Mouse (Mus musculus) liver, embryonic 13.5 days (tissue): ENCODE measurements around the gene Echdc3. TPM values are rescaled to one million over a fixed set of nuclear protein-coding genes. Genes with fewer than 3 reads are reported as not detected.

ENCODE experiments used
- ATAC-seq: fragments of 200-750 bp; cut with Nextera tagmentation; 2 replicates; pipeline ENCODE4 v1.8.0; 2017; ENCODE audit warnings: low read depth, mild to moderate bottlenecking, moderate number of reproducible peaks, moderate library complexity
- DNase-seq: peaks from one replicate; pipeline ENCODE4 v3.0.0; 2022
- H3K27ac ChIP-seq: fragments of 300-500 bp; sonication (generic); 2 replicates; pipeline ENCODE4 v1.5.1; 2015; ENCODE audit warnings: moderate library complexity, mild to moderate bottlenecking, inconsistent platforms
- H3K27me3 ChIP-seq: fragments of 300-500 bp; sonication (generic); 2 replicates; pipeline ENCODE4 v1.6.1; 2015; ENCODE audit warnings: mild to moderate bottlenecking, inconsistent platforms
- H3K36me3 ChIP-seq: fragments of 300-500 bp; sonication (generic); 2 replicates; pipeline ENCODE4 v1.6.1; 2015; ENCODE audit warnings: mild to moderate bottlenecking, inconsistent platforms
- H3K4me1 ChIP-seq: fragments of 300-500 bp; sonication (generic); replicated peaks from 2 replicates; pipeline ENCODE4 v1.6.1; 2015; ENCODE audit warnings: inconsistent platforms
- H3K4me2 ChIP-seq: fragments of 300-500 bp; sonication (generic); 2 replicates; pipeline ENCODE4 v1.6.1; 2015; ENCODE audit warnings: inconsistent platforms, mild to moderate bottlenecking, moderate library complexity
- H3K4me3 ChIP-seq: fragments of 300-500 bp; sonication (generic); replicated peaks from 2 replicates; pipeline ENCODE4 v1.5.1; 2015; ENCODE audit warnings: mild to moderate bottlenecking, inconsistent platforms
- H3K9ac ChIP-seq: fragments of 300-500 bp; sonication (generic); 2 replicates; pipeline ENCODE4 v1.6.1; 2015; ENCODE audit warnings: mild to moderate bottlenecking, inconsistent platforms
- H3K9me3 ChIP-seq: fragments of 300-500 bp; sonication (generic); replicated peaks from 2 replicates; pipeline ENCODE4 v1.6.1; 2016; ENCODE audit warnings: inconsistent platforms
- WGBS: fragments of 180-500 bp; shearing (Covaris S2); methylation state at CpG from one replicate; pipeline ENCODE4 v1.1.7; 2015; ENCODE audit not compliant: insufficient replicate concordance; 5-methylcytosine and 5-hydroxymethylcytosine counted together
- polyA plus RNA-seq: library from polyadenylated mRNA; unstranded; fragments of >200 nt; fragmentation: Nextera tagmentation; extraction: Ambion mirVana; gene quantifications from 2 replicates; pipeline ENCODE4 v1.2.1, GENCODE M21; 2015

The Echdc3 gene
- polyA plus RNA-seq, 1 experiment from 2014 or later, result 6.8 TPM

DNA sequence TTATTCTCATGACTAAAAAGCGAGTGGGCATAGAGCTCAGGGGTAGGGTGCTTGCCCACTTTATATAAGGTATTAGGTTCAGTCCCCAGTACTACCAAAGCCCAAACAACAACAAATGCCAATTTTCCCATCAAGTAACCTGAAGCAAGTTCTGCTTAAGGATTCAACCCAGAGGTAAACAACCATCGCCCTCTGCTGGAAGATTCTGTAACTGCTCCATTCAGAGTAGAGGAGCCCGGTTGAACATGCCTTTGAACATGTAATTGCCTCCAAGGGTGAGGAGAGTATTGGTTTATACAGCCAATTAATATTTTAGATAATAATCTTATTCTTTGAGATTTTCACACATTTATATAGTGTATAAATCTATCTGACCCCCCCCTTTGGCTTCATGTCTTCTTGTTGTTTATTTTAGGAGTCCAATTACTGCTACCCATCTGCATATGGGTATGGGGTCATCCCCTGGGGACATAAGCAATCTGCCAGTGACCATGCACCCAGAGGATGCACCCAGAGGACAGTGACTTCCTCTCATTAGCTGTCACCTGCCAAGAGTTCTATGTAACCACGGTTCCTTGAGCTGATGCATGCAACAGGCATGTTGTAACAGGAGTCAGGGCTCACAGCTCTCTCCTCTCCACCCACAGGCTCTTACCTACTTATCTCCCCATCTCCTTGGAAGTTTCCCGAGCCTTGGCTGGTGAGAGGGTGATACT is 44.8 kb downstream of the Echdc3 start:
- H3K27ac ChIP-seq, result no peak overlapping the region
- DNase-seq (peak; percentile 33), ATAC-seq (no peak)
- H3K9me3 ChIP-seq, result no peaks in the 10 kb centered on the region
- H3K4me3 ChIP-seq, result no peak overlapping the region
- peaks cover 2% of the 10 kb centered on the region; the same call in 1 of the 2 replicates for H3K27me3 ChIP-seq
- no peaks in the 10 kb centered on the region for H3K36me3 ChIP-seq
- no peaks in the 10 kb centered on the region for H3K4me1 ChIP-seq
- WGBS, result 17% methylated on average over 5 of the region's 5 CpGs
- no peak overlapping the region for H3K4me2 ChIP-seq
- no peak overlapping the region for H3K9ac ChIP-seq

DNA sequence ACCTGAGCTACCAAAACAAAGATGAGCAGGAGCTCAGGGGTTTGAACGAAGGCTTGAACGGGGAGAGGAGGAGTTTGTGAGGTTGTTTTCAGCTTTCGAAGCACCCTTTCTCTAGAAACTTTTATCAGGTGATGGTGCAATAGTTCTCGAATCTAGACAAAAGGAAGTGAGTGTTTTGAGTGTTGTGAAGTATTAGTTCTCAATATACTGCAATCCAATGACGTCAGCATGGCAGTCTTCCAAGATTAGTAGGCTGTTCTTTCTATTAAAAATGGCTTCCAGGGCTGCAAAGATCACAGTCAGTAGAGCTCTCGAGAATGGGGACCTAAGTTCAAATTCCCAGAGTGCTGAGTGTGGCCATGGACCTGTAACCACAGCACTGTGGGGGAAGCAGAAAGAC is 47.1 kb downstream of the Echdc3 start:
- ATAC-seq (no peak), DNase-seq (no peak)
- H3K4me1 ChIP-seq, result peaks cover 7% of the 10 kb centered on the region
- H3K36me3 ChIP-seq, result no peaks in the 10 kb centered on the region
- no peak overlapping the region for H3K27ac ChIP-seq
- no peak overlapping the region for H3K4me2 ChIP-seq
- 50% methylated on average over 6 of the region's 6 CpGs for WGBS
- H3K27me3 ChIP-seq, result peaks cover 2% of the 10 kb centered on the region; the same call in 1 of the 2 replicates
- H3K9me3 ChIP-seq, result no peaks in the 10 kb centered on the region
- no peak overlapping the region for H3K9ac ChIP-seq
- no peak overlapping the region for H3K4me3 ChIP-seq

DNA sequence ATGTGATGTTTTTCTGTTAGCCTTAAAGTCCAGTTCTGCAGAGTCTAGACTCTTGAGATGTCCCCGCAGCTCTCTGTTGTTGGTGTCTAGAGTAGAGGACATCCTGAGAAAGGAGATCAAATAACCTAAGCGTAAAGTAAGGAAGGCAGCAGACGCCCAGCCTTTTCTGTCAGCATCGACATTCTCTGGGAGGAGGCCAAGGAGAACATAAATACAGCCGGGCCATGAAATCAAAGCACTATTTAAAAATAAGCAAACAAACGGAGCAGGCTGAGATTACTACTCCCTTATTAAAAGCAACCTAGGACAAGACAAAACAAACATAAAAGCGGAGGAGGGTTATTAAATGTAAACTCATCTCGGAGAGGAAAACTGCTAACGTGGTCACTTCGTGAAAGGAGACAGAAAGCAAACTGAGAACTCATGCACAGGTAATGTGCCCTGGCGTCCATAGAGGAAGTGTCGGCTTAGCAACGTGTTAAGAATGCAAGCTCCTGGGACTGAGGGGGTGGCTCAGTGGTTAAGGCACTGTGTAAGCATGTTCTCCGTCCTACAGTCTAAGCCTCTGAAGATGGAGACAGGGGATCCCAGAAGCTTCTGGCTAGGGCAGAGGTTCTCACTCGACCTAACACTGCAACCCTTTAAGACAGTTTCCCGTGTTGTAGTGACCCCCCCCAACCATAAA is 48.1 kb downstream of the Echdc3 start:
- H3K4me1 ChIP-seq, result peaks cover 17% of the 10 kb centered on the region
- no peaks in the 10 kb centered on the region for H3K36me3 ChIP-seq
- H3K4me2 ChIP-seq, result no peak overlapping the region
- 66% methylated on average over 16 of the region's 16 CpGs for WGBS
- no peak for ATAC-seq
- H3K27ac ChIP-seq, result no peak overlapping the region
- H3K9me3 ChIP-seq, result no peaks in the 10 kb centered on the region
- DNase-seq, result no peak
- H3K27me3 ChIP-seq, result peaks cover 2% of the 10 kb centered on the region; the same call in 1 of the 2 replicates
- no peak overlapping the region for H3K9ac ChIP-seq
- H3K4me3 ChIP-seq, result no peak overlapping the region

DNA sequence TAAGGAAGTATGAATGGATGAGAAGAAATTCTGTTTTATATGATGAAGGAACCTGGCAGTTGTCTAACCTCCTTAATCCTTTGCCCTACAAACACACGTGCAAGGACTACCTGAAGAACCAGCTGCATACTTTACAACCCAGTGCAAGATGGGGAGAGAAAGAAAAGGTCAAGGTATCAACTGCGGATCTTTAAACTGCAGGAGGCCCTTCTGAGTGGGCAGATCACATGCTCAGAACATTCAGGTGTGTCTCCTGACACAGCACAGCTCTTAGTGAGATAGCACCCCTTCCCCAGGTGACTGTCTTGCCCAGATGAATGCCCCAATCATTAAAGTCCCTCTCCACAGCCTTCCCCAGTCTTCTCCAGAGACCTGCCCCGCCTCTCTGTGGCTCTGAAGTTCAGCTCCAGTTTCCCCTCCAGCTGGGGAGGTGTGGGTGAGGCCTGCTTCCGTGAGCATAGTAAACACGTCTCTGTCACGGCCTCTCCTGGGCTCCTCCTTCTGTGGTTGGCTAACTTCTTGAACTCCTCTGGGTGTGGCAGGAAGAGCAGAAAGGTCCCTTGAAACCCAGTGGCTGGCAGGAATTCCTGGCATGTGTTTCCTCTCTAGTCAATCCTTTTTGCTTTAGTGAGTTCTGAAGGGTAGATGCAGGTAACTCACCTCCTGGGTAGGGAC is 50.3 kb downstream of the Echdc3 start:
- Histone ChIP-seq H3K27ac (no peak overlapping the region), H3K9me3 (no peaks in the 10 kb centered on the region), H3K36me3 (no peaks in the 10 kb centered on the region), H3K9ac (no peak overlapping the region), H3K27me3 (peaks cover 1% of the 10 kb centered on the region; the same call in 1 of the 2 replicates), H3K4me3 (no peak overlapping the region), H3K4me1 (peaks cover 23% of the 10 kb centered on the region), H3K4me2 (no peak overlapping the region)
- no peak for DNase-seq
- ATAC-seq, result no peak
- 17% methylated on average over 6 of the region's 6 CpGs for WGBS

DNA sequence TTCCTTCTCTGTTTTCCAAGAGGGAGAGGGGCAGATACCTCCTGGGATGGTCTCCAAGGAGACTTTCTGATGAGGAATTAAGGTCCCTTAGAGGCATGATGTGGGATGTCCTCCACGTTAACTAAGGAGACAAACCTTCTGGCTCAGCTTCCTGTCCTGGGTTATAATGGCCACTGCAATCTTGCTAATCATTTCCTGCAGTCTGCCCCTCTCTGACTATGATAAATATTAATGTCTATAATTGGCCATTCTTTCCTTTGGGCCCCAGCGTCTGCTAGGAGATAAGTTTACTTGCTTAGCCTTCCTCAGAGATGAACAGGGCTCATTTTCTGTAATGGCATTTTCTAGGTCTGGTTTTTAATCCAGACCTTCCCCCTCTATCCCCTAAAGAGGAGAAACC is 53.1 kb downstream of the Echdc3 start:
- peak; percentile 53; the same call in 1 of the 2 replicates for ATAC-seq
- 12% methylated on average over 2 of the region's 2 CpGs for WGBS
- Histone ChIP-seq H3K9ac (no peak overlapping the region), H3K4me1 (peaks cover 23% of the 10 kb centered on the region), H3K36me3 (no peaks in the 10 kb centered on the region), H3K27me3 (no peaks in the 10 kb centered on the region), H3K4me3 (no peak overlapping the region), H3K27ac (no peak overlapping the region), H3K9me3 (no peaks in the 10 kb centered on the region), H3K4me2 (no peak overlapping the region)
- DNase-seq, result peak; percentile 6

DNA sequence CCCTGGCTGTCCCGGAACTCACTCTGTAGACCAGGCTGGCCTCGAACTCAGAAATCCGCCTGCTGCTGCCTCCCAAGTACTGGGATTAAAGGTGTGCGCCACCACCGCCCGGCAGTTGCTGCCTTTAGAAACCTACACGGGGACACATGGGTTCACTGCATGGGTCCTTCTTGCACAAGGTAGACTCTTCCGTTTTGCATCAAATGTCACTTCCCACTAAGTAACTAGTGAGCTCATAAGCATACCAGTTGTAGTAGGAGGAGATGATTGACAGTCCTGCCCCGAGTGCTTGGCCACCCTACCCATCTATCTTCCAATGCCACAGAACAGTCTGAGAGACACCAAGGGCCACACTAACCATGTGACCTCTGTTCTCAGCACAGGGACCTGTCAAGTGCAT is 53.6 kb downstream of the Echdc3 start:
- Histone ChIP-seq H3K4me1 (peaks cover 23% of the 10 kb centered on the region), H3K4me2 (no peak overlapping the region), H3K9me3 (no peaks in the 10 kb centered on the region), H3K9ac (no peak overlapping the region), H3K27ac (no peak overlapping the region), H3K36me3 (no peaks in the 10 kb centered on the region), H3K27me3 (no peaks in the 10 kb centered on the region), H3K4me3 (no peak overlapping the region)
- DNase-seq (no peak), ATAC-seq (no peak)
- WGBS, result 58% methylated on average over 9 of the region's 9 CpGs

DNA sequence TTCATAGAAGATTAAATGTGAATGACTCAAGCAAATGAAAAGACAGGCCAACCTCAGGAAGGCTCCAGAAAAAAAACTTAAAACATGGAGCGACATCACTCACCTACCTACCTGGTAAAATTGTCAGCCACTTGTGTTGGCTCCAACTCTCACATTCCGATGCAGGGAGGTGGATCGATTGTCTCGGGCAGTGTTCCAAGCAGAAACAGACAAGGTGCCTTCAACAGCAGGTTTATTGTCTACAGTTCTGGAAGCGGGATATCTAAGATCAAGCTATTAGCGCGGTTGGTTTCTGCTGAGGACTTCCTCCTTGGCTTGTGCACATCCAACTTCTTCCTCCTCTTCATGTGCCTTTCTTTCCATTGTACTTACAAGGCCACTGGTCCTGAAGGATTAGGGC is 55.2 kb downstream of the Echdc3 start:
- DNase-seq (no peak), ATAC-seq (no peak)
- no peak overlapping the region for H3K4me2 ChIP-seq
- H3K9me3 ChIP-seq, result no peaks in the 10 kb centered on the region
- H3K4me3 ChIP-seq, result no peak overlapping the region
- H3K36me3 ChIP-seq, result no peaks in the 10 kb centered on the region
- no peaks in the 10 kb centered on the region for H3K27me3 ChIP-seq
- H3K4me1 ChIP-seq, result peaks cover 21% of the 10 kb centered on the region
- 68% methylated on average over 7 of the region's 7 CpGs for WGBS
- no peak overlapping the region for H3K27ac ChIP-seq
- H3K9ac ChIP-seq, result no peak overlapping the region

DNA sequence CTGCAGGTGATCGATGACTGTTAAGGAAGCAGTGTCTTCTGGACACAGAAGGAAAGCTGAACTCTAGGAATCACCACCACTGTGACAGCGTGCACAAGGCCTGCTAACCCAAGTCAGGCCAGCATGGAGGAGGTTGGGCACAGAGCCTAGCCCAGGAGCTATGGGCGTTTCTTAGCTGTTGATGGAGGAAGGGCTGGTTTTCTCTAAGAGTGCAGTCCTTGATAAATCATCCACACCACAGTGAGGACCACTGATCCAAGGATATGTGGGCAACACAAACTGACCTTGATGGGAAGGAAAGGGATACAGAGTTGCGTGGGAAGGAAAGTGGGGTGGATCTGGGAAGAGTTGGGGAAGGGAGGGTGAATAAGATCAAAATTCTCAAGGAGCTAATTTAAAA is 55.6 kb downstream of the Echdc3 start:
- WGBS, result 59% methylated on average over 4 of the region's 4 CpGs
- Histone ChIP-seq H3K9ac (no peak overlapping the region), H3K36me3 (no peaks in the 10 kb centered on the region), H3K4me2 (no peak overlapping the region), H3K9me3 (no peaks in the 10 kb centered on the region), H3K27me3 (no peaks in the 10 kb centered on the region), H3K27ac (no peak overlapping the region), H3K4me3 (no peak overlapping the region), H3K4me1 (peaks cover 17% of the 10 kb centered on the region)
- no peak for ATAC-seq
- DNase-seq, result no peak

DNA sequence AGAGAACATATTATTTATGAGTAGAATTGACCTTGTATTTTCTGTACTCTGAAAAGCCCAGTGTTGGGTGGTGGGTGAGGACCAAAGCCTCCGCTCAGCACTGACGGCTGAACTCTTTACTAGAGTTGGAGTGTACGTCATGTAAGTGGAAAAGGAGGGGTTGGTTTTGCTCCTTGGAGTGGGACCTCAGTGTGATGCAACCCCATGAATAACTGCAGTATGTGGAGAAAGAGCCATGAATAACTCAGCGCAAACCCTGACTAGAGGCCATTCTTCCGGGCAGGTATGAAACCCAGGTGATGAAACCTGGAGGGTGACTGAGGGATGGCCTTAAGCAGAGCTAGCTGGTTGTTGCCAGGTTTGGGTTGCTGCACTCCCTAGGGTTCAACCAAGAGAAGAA is 63.0 kb downstream of the Echdc3 start:
- H3K27ac ChIP-seq, result no peak overlapping the region
- DNase-seq (no peak), ATAC-seq (no peak)
- WGBS, result 81% methylated on average over 5 of the region's 5 CpGs
- no peak overlapping the region for H3K9ac ChIP-seq
- H3K36me3 ChIP-seq, result no peaks in the 10 kb centered on the region
- no peaks in the 10 kb centered on the region for H3K4me1 ChIP-seq
- no peaks in the 10 kb centered on the region for H3K27me3 ChIP-seq
- H3K9me3 ChIP-seq, result no peaks in the 10 kb centered on the region
- H3K4me2 ChIP-seq, result no peak overlapping the region
- no peak overlapping the region for H3K4me3 ChIP-seq

DNA sequence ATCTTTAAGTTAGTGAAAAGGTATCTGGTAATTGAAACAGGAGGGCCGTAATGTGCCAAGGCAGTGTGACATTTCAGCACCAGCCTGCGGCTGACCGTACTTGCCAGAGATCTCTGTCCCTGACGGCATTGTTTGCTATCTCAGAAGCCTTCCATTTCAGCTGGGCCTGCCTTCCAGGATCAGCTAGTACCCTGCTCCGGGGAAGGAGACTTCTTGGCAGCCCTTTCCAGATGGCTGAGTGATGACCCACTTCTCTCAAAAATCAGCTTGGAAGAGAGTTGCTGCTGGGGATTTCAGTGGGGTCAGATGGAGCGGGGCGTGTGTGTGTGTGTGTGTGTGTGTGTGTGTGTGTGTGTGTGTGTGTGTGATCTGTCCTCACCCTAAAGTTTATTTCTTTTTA is 65.9 kb downstream of the Echdc3 start:
- no peak overlapping the region for H3K4me3 ChIP-seq
- no peaks in the 10 kb centered on the region for H3K27me3 ChIP-seq
- no peak overlapping the region for H3K27ac ChIP-seq
- 83% methylated on average over 7 of the region's 7 CpGs for WGBS
- H3K4me2 ChIP-seq, result no peak overlapping the region
- H3K4me1 ChIP-seq, result no peaks in the 10 kb centered on the region
- ATAC-seq, result no peak
- H3K9ac ChIP-seq, result no peak overlapping the region
- DNase-seq, result no peak
- H3K9me3 ChIP-seq, result no peaks in the 10 kb centered on the region
- H3K36me3 ChIP-seq, result no peaks in the 10 kb centered on the region

DNA sequence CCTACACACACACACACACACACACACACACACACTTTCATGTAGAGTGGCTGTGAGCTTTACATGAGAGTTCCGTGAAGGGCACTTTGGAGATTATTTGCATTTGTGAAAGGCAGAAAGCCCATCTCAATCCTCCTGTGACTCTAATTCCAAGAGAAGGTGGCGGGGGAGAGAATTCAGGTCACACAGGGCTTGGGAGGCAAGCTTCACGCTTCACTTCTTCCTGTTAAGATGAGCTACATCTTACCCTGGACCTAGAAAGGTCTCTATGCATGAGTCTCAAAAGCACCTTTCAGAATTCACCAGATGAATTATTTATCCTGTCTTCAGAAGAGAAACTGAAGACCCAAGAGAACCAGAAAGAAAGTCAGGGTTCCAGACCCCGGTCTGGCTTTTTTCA is 66.6 kb downstream of the Echdc3 start:
- Histone ChIP-seq H3K9me3 (no peaks in the 10 kb centered on the region), H3K9ac (no peak overlapping the region), H3K36me3 (no peaks in the 10 kb centered on the region), H3K4me2 (no peak overlapping the region), H3K27ac (no peak overlapping the region), H3K4me1 (no peaks in the 10 kb centered on the region), H3K4me3 (no peak overlapping the region), H3K27me3 (no peaks in the 10 kb centered on the region)
- DNase-seq (no peak), ATAC-seq (no peak)
- 65% methylated on average over 4 of the region's 4 CpGs for WGBS
